Mouse (Mus musculus) left cerebral cortex, adult 18-20 months (tissue): ENCODE data around the gene Gm7534. TPM values are rescaled to one million over a fixed set of nuclear protein-coding genes. Genes with fewer than 3 reads are reported as not detected.

Experiments
- DNase-seq, 2 experiments: peaks; one replicate each; pipeline ENCODE4 v3.0.0; 2021 to 2022; ENCODE audit warnings: low spot score in 2 of 2, mixed read lengths in 1 of 2
- long read RNA-seq, 2 experiments: library from polyadenylated mRNA; stranded (forward); transcript quantifications; one replicate each; pipeline ENCODE4 v2.0.0; 2021
- total RNA-seq, 2 experiments: library from RNA; stranded (reverse); gene quantifications; 2 replicates each; pipeline ENCODE4 v1.2.3; 2021

Gene Gm7534
- not detected for total RNA-seq
- long read RNA-seq, experiment 1, result 0 reads
- long read RNA-seq, experiment 2, result 0 reads

- no peak for DNase-seq
These were observed at the start of gene Gm7534 for GRCm38 (mm10) chr4:134202904-134203303. Gene Gm7534, minus strand, starts transcription at chr4:134203004.

GRCm38 (mm10) chr4:134252131-134252910 lies 49.5 kb upstream of the Gm7534 start:
- DNase-seq, result no peak

- peak; percentile 31 to 62 for DNase-seq
These were observed 48.7 kb upstream of the Gm7534 start for GRCm38 (mm10) chr4:134251241-134252130.

GRCm38 (mm10) chr4:134250930-134251240 lies 48.1 kb upstream of the Gm7534 start:
- peak in 1 of 2 experiments; percentile 49 for DNase-seq

GRCm38 (mm10) chr4:134250116-134250929 lies 47.5 kb upstream of the Gm7534 start:
- DNase-seq, result no peak

- DNase-seq, result peak; percentile 74 to 76
These were observed 46.8 kb upstream of the Gm7534 start for GRCm38 (mm10) chr4:134249651-134250050.

GRCm38 (mm10) chr4:134246719-134247258 lies 44.0 kb upstream of the Gm7534 start, which contains the start of gene Gm30191:
Gene Gm30191, plus strand, starts transcription at chr4:134246935.
- DNase-seq, result no peak

- DNase-seq, result no peak
These were observed 43.5 kb upstream of the Gm7534 start for GRCm38 (mm10) chr4:134246256-134246655.

- peak; percentile 96 to 98 for DNase-seq
These were observed 42.5 kb upstream of the Gm7534 start, which contains the start of gene Zfp593 for GRCm38 (mm10) chr4:134245148-134245843. Gene Zfp593, minus strand, starts transcription at chr4:134245592.

- DNase-seq, result no peak
These were observed 40.9 kb upstream of the Gm7534 start, which contains the start of gene E130218I03Rik for GRCm38 (mm10) chr4:134243516-134244250. Gene E130218I03Rik, plus strand, starts transcription at chr4:134243662.

GRCm38 (mm10) chr4:134238686-134239085 lies 35.9 kb upstream of the Gm7534 start:
- no peak for DNase-seq

GRCm38 (mm10) chr4:134238279-134238651 lies 35.5 kb upstream of the Gm7534 start, which contains the start of gene Cnksr1:
Gene Cnksr1, minus strand, starts transcription at chr4:134238399.
- peak in 1 of 2 experiments; percentile 27 for DNase-seq

GRCm38 (mm10) chr4:134237582-134238278 lies 34.9 kb upstream of the Gm7534 start:
- no peak for DNase-seq

GRCm38 (mm10) chr4:134234876-134235275 lies 32.1 kb upstream of the Gm7534 start:
- DNase-seq, result no peak

GRCm38 (mm10) chr4:134230431-134230830 lies 27.6 kb upstream of the Gm7534 start:
- DNase-seq, result no peak

- DNase-seq, result no peak
These were observed 24.4 kb upstream of the Gm7534 start, which contains the start of gene Catsper4 for GRCm38 (mm10) chr4:134227194-134227593. Gene Catsper4, minus strand, starts transcription at chr4:134227383.

- DNase-seq, result no peak
These were observed 20.2 kb upstream of the Gm7534 start for GRCm38 (mm10) chr4:134222793-134223600.
